Mouse (Mus musculus): ENCODE measurements around the gene Vamp5.
A peak's percentile ranks its signal among the peaks of the same experiment; 100 is the strongest.

Gene Vamp5

DNA sequence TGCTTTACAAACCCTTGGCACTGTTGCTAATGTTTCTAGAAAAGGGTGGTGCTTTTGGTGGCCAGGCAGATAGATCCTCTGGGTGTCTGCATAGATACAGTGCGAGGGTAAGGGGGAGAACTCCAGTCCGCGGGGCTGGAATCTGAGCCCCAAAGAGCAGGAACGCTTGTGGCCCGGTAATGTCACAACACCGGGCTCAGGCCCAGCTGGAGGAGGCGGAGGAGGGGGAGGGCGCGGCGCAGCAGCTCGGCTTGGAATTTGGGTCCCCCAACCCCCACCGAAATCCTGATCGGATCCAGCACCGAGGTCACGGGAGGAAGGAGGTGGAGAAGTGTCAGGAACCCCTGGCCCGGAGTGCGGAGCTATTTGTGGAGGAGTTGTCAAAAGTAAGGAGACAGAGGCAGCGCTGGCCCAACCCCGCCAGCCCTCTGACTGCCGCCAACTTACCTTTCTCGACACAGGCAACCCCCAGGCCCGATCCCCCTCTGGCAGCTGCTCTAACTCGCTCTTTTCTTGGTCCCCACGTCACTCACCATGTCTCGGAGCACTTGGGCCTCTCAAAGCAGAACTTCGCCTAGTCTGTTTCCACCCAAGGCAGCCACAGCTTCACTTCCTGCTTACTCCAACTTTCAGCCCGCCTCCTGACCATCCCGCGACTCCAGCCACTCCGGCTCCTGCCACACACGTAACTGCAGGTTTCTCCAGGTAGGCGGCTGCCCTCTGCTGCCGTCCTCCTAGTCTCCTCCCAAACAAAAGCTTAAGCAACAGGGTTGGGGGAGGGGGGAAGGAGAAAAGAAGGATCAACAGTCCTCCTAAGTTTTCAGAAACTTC is 9.9 kb upstream of the Vamp5 start, which contains the start of gene Vamp8:
Vamp8 (minus strand) TSS at position 763 of the 831 bp plus-strand sequence.
- DNase-seq (ENCODE audit: low spot score in 2 of 2): peak; percentile 91 to 93

DNA sequence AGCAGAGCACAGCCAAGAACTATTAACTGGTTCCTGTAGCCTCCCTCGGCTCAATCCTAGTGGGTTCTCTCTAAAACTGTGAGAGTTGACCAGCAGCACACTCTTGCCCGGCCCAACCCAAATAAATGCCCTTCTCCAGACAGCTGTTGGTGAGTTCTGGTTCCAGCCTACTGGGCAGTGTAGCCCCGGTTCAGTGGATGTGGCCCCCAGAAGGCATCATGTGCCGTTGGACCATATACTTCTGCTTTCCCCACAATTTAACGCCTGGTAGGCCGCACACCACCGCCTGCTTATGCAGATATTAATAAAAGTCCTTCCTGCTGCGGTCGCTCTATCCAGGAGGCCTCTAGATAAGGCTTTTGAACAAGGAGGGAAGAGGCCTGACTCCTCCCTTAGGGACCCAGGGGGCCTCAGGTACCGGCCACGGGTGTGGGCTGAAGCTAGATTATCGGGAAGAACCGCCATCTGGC is 9.2 kb upstream of the Vamp5 start:
- no peak for DNase-seq (ENCODE audit: low spot score in 2 of 2)

DNA sequence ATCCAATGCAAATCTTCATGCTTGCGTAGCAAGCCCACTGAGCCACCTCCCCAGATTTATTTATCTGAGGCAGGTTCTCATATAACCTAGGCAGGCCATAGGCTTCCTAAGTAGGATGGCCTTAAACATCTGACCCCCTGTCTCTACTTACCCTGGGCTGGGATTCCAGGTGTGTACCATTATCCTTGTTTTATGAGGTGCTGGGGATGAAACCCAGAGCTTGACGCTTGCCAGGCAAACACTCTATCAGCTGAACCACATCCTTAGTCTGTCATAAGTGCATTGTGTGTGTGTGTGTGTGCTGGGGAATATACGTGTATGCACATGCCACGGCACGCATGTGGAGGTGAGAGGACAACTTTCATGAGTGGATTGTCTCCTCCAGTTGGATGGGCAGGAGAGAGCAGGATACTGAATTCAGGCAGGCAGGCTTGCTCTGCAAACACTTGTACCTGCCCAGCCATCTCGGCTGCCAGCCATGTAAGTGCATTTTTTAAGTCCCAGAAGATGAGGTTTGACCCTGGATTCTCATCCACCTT is 8.6 kb upstream of the Vamp5 start:
- no peak for DNase-seq (ENCODE audit: low spot score in 2 of 2)

DNA sequence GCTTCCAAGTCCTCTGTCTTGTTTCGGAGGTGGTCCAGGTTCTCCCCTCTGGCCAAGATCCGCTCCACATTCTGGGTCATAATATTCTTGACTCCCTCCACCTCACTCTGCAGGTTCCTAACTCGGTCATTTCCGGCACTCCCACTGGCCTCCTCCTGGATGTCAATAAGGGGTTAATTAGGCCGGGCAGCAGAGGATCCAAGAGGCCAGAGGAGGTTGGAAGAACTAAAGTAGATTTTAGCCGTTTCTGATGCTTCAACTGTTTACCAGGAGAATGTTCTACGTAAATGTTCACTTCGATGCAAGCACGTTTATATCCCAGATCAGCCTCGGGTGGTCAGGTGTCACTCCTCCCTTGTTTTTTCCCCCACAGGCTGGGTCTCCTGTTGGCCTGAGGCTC is 8.0 kb upstream of the Vamp5 start:
- no peak for DNase-seq (ENCODE audit: low spot score in 2 of 2)

DNA sequence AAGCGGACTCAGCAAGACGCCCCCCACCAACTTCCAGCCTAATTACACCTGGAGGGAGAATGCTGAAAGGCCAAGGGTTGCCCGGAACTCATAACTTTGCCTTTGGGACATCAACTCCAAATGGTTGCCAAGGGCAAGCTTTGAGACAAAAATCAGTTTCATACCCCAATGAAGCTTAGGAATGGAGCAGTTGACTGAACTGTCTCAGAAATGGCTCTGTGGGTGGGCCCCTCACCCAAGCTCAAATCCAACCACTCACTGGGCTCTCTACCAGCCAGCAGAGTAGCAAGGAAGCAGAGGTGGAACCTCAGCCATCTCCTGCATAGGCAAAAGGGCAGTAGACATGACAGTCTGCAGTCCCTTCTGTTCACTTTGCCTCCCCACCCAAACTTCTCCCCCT is 7.5 kb upstream of the Vamp5 start:
- DNase-seq (ENCODE audit: low spot score in 2 of 2): no peak

DNA sequence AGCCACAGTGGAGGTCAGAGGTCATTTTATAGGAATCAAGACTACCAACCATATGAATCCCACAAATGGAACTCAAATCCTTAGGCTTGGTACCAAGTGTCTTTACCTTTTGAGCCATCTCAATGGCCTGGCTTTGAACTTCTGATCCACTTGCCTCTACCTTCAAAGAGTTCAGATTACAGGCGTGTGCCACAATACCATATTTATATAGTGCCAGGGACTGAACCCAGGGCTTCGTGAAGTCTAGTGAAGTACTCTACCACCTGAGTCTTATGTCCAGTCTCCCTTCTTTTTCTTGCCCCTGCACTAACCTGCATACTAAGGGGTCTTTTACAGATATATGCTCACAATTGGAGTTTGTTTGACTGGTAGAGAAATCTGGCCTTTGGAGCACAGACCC is 6.3 kb upstream of the Vamp5 start:
- no peak for DNase-seq (ENCODE audit: low spot score in 2 of 2)

DNA sequence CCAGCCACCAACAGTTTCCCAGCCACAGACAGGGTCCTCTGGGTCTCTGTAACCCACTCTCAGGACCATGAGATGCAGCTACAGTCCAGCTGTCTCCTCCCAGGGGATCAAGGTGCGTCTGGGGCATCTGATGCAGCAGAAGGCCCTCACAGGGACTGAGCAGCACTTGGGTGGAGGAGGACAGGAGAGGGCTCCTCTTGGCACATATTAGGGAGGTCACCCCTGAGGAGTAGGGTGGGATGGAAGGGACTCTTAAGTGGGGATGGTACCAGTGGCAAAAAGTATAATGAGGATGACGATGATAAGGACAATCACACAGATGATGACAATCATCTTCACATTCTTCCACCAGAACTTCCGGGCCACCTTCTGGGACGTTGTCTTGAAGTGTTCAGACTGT is 5.0 kb upstream of the Vamp5 start:
- DNase-seq (ENCODE audit: low spot score in 2 of 2): no peak

DNA sequence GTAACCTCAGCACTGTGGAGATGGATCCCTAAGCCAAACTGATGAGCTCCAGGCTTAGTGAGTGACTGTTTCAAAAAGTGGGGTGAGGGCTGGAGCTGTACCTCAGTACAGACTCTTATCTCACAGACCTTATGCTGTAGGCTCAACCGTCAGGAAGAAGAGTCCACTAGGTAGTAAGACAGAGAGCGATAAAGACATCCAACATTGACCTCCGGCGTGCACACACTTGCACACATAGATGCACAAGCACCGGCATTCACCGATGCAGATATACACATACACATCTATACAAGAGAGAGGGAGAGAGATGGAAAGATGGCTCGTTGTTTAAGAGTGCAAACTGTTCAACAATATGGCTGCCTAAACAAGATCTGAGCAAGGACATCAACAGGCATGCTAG is 3.7 kb upstream of the Vamp5 start:
- no peak for DNase-seq (ENCODE audit: low spot score in 2 of 2)

DNA sequence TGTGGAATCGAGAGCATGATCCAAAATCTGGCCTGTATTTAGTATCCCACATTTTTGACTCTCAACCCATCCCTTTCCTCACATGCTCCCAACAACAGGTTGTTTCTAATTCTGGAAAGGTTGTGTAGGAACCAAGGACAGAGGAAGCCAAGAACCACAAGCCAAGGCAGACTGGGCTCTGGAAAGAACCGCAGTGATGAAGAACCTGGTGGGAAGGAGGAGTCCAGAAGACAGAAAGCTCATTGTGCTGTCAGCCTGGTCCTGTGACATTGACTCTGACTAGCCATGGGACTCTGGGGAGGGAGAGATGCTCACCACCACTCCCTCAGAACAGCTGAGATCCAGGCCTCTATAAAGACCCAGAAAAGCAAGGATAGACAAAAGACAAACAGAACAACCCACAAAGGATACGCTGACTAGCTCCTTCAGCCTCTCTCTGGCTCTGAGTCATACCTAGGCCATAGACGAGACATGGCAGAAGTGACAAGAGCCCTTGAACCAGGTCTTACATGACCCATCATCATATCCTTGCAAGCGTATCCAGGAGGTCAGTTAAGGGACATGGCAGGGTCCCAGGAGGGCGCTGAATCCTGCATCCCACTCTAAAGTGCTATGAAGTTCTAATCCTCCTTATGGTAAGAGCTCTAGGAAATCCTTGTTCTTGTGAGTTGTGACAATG is 3.0 kb upstream of the Vamp5 start:
- DNase-seq (ENCODE audit: low spot score in 2 of 2): no peak

DNA sequence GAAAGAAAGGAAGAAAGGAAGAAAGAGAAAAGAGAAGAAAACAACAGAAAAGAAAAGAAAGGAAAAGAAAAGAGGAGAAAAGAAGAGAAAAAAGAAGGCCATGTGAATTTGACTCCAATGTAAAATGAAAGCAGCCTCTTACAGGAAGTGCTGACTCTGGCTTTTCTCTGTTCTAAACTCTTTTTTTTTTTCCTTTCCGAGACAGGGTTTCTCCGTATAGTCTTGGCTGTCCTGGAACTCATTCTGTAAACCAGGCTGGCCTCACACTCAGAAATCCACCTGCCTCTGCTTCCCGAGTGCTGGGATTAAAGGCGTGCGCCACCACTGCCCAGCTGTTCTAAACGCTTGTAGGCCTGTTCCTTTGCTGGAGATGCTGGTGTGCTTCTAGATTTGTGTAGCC is 2.2 kb upstream of the Vamp5 start:
- DNase-seq (ENCODE audit: low spot score in 2 of 2): no peak

DNA sequence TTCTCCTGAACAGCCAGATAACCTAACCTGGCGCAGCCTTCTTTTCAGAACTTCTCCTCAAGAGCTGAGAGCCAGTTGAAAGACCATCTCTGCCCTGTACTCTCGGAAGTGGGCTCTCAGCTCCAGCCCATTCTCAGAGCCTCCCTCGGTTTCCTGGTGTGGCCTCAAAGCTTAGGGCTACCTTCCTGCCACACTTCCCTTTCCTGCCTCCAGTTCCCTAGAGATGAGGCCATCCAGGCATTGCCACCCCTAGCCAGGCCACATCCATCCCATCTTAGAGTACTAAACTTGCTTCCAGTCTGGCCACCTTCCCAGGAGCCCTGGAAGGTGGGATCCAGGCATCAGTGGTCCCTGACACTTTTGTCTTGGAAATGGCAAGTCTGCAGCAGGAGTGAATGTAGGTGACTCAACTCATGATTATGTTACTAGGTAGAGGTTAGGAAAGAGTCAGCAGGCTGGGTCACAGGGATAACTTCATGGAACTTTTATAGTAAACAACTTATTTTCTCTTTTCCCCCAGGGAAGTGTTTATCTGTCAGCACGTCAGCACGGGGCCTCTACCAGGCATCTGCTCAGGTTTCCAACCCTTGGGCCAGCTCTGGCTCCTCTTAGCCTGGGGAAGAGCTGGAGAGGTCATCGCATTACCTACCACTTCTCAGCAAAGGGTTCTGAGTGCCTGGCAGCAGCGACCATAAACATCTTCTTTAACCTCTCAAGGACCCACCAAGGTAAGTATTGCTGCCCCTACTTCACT is 714 bp downstream of the Vamp5 start:
- peak in 1 of 2 experiments; percentile 42 for DNase-seq (ENCODE audit: low spot score in 2 of 2)

DNA sequence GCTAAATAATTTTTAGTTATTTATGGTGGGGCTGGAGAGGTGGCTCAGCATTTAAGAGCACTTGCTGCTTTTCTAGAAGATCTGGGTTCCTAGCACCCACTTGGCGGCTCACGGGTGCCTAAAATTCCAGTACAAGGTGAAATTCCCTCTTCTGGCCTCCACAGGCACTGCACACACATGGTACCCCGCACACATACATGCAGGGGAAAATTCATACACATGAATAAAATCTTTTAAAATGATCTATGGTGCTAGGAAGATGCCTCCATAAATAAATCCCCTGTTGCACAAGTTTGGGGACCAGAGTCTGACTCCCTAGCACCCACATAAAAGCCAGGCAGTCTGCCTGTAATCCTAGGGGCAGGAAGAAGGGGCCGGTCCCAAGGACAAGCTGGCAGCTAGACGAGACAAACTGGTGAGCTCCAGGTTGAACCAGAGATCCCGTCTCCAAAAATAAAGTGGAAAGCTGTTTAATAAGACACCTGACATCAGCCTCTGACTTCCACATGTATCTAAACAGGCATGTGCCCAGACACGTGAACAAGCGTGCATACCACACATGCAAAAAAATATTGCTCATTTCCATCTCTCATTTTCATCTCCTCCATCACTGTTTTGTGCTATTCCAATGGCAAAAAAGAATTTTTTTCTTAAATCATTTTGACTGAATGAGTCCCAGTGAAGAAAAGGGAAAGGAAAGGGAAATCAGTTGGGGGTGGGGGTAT is 1.6 kb downstream of the Vamp5 start:
- DNase-seq (ENCODE audit: low spot score in 2 of 2): no peak

DNA sequence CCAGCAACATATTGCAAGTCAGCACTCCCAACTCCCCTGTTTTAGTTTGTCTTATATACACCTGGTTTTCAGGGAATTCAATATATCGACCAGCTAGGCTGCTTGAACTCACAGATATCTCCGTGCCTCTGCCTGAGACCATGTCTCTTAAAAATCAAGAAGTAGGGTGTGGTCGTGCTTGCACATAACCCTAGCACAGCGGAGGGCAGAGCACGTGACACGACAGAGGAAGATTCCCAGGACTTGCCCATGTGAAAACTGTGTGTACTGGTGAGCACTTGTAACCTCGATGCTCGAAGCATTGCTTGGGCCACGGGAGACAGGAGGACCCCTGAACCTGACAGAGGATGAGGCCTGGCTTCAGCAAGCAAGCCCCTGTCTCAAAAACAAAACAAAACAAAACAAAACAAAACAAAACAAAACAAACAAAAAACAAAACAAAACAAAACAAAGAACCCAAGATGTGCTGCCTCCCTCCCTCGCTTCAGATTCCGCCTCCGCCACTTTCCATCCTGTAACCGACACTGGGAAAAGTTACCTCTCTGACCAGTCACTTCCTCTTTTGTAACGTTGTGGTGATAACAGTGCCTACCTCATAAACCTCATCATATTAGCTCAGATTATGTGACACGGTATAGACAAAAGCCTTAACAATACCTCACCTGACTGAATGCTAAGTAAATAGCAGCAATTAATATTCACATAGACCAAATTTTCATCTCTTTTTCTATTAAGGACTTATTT is 5.3 kb downstream of the Vamp5 start:
- no peak for DNase-seq (ENCODE audit: low spot score in 2 of 2)

DNA sequence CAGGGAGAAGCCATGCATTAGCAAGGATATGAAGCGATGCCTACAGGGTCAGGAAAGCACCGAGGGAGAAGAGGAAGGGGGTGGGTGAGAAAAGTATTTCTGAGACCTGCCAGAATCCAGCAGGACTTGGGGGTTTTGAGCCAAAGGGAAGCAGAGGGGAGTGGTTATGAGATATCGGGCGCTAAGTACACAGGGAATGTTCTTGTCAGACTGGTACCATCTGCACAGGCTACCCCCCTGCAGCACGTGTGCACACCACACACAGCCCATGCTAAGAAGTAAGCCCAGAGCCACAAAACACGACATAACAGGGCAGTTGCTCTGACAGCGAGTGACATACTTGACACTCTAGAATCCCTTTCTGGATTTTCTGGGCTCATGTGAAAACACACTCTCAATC is 6.1 kb downstream of the Vamp5 start:
- DNase-seq (ENCODE audit: low spot score in 2 of 2): no peak

DNA sequence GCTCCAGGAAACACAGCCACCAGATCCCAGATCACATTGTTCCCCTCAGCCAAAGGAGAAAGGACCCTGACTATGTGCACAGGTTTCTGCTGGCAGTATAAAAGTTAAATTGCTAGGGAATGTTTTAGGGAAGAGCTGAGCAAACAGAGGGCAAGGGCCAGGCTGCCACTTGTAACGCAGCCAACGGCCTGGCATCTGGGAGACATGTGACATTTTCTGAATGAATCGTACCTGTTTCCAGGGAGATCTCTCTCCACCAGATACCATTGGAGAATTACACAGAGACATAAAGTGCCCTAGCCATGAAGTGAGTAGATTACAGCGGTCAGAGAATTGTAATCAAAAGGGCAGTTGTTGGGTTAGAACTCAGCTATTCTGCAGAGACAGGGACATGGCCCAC is 7.1 kb downstream of the Vamp5 start:
- DNase-seq (ENCODE audit: low spot score in 2 of 2): no peak

DNA sequence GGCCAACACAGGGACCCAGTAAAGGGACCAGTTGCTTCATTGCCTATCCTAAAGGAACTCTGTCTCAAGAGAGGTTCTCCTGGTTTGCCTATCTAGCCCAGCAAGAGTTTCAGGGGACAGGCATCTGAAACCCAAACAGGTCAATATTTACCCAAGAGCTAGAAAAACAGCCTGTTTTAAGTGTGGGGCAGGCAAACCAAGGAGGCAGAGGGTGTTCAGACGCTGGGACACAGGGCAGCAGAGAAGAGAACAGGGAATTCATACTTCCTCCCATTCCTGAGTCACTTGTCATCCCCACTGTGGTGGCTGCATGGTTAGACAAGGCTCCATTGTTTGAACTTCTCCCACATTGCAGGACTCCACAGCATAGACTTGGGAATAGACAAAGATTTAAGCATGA is 8.7 kb downstream of the Vamp5 start:
- DNase-seq (ENCODE audit: low spot score in 2 of 2): no peak

DNA sequence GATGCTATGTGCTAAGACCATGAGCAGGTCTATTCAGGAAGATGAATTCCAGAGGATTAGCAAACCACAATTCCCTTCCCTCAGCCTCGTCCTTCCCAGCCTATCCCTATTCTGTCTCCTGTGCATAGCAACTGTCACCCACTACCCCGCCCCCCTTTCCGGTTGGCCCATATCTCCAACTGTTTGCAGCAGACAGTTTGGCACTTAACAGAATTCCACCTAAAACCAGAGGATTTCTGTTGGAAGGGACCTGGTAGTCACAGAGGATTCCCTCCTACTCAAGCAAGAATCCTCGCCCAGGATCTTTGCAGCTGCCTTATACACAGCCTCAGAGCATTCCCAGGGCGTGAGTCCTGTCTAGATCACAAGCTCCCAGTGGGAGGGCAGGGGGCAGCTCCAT is 9.1 kb downstream of the Vamp5 start:
- DNase-seq (ENCODE audit: low spot score in 2 of 2): no peak

DNA sequence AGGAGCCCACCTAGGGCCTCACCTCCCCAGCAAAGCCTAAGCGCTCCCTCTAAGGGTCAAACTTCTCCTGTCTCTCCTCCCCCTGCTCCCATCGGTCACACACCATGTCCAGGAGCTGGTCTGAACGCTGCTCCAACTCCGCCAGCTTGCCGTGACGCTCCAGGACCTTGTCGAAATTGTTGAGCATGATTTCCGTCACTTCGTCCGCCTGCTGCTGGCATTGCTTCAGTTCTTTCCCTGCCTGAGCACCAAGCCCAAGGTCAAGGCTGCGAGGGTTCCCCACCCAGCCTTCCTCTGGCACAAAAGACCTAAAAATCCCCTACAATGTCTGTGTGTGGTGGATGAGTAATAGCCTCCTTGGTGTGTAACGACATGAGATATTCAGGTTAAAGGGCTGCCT is 10.2 kb downstream of the Vamp5 start:
- no peak for DNase-seq (ENCODE audit: low spot score in 2 of 2)

DNA sequence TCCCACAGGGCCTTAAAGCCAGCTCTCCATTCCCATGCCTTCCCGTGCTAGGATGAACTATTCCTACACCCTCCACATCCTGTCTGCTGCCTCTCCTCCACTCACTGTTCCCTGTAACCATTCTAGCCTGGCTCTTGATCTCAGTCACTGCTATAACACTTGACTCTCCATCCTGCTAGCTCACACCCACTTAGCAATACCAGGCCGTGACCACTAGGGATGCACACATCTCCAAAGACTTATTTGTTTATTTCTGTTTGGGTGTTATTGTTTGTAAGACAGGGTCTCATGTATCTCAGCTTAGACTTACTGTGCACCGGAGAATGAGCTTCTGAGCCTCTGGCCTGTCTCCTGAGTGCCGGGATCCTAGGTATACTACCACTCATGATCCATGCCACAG is 10.7 kb downstream of the Vamp5 start:
- no peak for DNase-seq (ENCODE audit: low spot score in 2 of 2)

DNA sequence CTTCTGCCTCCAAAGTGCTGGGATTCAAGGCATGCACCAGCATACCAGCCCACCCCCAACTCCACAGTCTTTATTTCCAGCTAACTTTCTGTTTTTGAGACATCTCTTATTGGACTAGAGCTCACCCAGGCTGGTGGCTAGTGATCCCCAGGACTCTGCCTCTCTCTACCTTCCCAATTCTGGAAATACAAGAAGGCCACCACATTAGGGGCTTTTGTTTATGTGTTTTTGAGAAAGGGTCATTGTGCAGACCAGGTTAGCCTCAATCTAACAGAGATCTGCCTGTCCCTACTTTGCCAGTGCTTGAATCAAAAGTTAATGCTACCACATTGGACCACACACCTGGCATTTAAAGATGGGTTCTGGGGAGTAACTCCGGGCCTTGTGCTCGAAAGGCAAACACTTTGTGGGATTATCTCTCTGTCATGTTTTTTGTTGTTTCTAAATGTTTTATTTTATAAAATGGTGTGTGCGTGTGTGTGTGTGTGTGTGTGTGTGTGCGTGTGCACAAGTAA is 12.8 kb downstream of the Vamp5 start:
- no peak for DNase-seq (ENCODE audit: low spot score in 2 of 2)

Data from heart, adult 9 months (tissue).